Mouse (Mus musculus) retina, adult 2 months (tissue): ENCODE data around the gene Olfr1392.

ENCODE experiments used
- DNase-seq: peaks from one replicate; pipeline ENCODE4 v3.0.0-alpha.2; 2012; ENCODE audit warnings: low read depth, low spot score

The Olfr1392 gene

DNA sequence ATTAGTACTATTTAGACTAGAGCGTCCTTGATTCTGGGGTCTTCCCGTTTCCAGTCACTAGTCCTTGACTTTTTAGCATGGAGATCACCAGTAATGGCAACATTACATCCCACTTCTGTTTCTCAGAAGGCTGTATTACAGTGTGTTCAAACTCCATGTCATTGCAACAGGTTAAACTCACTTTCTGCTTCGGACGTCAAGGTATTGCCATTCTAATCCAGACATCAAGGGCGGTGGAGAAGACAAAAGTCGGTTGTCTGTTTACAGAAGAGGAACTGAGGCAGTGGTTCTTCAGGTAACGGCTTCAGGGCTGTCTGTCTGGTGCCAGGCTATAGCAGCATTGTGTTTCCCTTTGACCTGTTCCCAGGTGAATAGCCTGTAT lies 33.7 kb upstream of the Olfr1392 start:
- DNase-seq, result no peak

DNA sequence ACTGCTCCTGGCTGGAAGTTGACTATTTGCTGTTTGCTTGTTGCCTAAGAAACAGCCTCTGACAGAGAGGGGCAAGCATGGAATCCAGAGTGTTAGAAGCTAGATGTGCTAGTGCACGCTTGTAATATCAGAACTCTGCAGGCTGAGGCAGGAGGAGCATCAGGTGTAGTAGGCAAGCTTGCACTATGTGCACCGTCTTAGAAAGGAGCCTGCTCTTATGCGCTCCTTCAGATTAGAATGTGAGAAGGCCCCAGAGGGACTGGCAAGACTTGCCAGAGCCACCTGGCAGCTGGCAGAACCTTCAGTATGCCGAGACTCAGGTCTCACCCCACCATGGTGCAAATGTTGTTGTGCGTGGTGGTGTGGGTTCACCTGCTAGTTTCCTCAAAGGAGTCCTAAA lies 33.0 kb upstream of the Olfr1392 start:
- no peak for DNase-seq

- no peak for DNase-seq
These were observed 32.0 kb upstream of the Olfr1392 start for GRCm38 (mm10) chr11:49253035-49253434.

DNA sequence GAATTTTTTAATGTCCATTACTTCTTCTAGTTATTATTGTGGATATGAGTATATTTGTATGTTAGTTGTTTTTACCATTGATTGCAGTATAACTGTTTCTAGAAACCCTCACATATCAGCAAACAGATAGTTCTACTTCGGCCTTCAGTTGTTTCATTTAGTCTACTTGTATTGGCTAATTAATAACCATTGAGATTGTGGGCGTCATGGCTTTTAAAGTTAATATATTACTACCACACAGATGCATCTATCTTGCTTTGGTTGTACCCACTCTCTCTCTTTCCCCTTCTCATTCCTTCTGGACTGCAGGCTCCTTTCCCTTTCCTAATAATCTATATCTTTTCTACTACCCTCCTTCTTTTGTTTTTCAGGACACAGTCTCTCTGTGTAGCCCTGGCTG lies 25.8 kb upstream of the Olfr1392 start:
- DNase-seq, result no peak

- DNase-seq, result no peak
These were observed 25.3 kb upstream of the Olfr1392 start for GRCm38 (mm10) chr11:49259829-49260228.

- no peak for DNase-seq
These were observed 24.3 kb upstream of the Olfr1392 start for GRCm38 (mm10) chr11:49260598-49261312.

- DNase-seq, result no peak
These were observed 23.7 kb upstream of the Olfr1392 start for GRCm38 (mm10) chr11:49261313-49261855.

GRCm38 (mm10) chr11:49262286-49262685 lies 22.8 kb upstream of the Olfr1392 start:
- no peak for DNase-seq

GRCm38 (mm10) chr11:49263149-49263548 lies 21.9 kb upstream of the Olfr1392 start:
- DNase-seq, result no peak

DNA sequence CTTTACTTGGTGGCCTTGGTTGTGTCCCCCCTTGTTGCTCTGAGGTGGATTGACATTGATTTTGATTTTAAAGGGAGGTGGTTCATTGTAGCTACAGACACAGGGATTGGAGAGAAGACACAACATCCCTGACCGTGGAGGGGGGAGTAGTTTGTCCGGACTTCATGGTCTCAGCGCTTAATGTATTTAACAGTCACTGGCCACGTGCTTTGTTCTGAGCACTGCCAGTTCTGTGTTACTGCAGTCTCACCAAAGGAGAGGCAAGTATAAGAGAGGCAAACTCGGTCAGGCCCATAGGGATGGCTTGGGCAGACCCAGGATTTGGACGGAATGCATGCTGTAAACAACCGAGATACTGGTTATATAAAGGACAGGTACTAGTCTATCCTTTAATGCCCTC lies 21.0 kb upstream of the Olfr1392 start:
- no peak for DNase-seq

GRCm38 (mm10) chr11:49264622-49265021 lies 20.5 kb upstream of the Olfr1392 start:
- DNase-seq, result no peak

GRCm38 (mm10) chr11:49265101-49265500 lies 20.0 kb upstream of the Olfr1392 start:
- DNase-seq, result no peak

DNA sequence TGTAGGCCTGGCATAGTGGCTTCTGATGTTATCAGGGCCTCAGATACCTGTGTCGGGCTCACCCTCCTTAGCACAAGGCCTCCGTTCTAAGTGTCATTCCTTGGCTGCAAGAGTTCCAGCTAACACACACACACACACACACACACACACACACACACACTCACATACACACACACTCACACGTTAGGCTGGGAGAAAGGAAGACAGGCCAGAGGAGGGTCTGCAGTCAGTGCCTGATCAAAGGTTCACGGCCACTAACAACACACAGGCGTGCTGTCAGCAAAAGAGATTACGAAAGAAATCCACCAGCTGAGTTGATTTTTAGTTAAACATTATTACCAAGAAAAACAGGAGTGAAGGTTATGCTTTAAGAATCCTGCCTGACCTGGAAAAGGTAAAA lies 18.4 kb upstream of the Olfr1392 start:
- no peak for DNase-seq

- no peak for DNase-seq
These were observed 17.8 kb upstream of the Olfr1392 start for GRCm38 (mm10) chr11:49267316-49267715.

GRCm38 (mm10) chr11:49267970-49268579 lies 17.0 kb upstream of the Olfr1392 start:
- no peak for DNase-seq

DNA sequence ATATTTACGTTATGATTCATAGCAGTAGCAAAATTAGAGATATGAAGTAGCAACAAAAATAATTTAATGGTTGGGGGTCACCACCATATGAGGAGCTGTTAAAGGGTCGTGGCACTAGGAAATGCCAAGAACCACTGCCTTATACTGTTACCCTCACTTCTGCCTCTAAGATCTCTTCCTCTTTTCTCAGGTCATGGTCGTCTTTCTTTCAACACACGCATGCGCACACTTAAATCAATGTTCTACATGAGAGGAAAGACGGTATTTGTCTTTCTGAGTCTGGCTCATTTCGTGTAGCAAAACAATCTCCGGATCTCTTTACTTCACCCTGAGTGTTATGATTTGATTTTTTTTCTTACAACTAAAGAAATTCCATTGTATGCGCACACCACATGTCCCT lies 15.3 kb upstream of the Olfr1392 start:
- DNase-seq, result no peak

- DNase-seq, result no peak
These were observed 14.7 kb upstream of the Olfr1392 start for GRCm38 (mm10) chr11:49270368-49270767.

GRCm38 (mm10) chr11:49271334-49271733 lies 13.7 kb upstream of the Olfr1392 start:
- DNase-seq, result no peak

DNA sequence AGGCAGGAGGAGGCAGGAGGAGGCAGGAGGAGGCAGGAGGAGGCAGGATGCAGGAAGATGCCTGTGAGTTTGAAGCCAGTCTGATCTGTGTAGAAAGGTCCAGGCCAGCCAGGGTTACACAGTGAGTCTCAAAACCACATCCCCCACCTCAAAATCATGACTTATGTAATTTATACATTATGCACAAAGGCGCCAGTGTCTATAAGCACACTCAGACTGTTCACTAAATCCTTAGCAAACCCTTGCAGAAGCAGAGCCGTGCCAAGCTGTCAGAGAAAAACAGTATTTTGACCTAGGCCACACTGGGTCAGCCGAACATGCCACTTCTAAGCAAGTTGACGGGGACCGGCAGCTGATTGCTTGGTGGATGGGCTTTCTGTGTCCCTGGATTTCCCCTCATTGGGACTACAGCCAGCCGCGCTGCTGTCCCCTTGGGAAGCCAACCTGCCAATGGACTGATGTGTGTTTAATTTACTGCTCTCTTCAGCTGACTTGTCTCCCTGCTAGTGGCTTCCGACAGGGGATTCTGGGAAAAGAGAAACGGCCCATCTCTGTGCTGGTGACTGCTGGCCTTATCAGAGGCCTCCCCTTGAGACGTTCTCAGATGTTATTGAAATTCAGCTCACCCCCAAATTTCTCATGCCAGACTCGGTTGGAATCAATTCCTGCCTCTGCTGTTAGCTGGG lies 11.1 kb upstream of the Olfr1392 start:
- no peak for DNase-seq

DNA sequence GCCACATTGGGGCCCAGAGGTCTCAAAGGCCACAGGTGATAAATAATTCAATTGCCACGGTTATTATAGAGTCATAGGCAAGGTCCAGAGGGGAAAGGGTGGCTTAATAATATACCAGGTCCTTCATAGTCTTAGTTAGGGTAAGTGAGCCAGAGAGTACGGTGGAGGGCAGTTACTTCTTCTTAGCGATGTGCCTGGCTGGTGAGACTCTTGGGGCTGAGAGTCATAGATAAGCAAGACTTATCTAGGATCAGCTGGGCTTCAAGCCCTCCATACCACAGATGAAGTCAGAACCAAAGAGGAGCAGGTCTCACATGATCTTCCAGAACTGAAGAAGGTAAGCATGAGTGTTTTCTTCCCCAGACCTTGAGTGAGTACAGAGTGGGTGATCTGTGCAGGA lies 6.9 kb upstream of the Olfr1392 start, which contains the start of gene Olfr1393:
TSS of gene Olfr1393 (plus strand) at position 83 of the 400 bp plus-strand sequence.
- no peak for DNase-seq

DNA sequence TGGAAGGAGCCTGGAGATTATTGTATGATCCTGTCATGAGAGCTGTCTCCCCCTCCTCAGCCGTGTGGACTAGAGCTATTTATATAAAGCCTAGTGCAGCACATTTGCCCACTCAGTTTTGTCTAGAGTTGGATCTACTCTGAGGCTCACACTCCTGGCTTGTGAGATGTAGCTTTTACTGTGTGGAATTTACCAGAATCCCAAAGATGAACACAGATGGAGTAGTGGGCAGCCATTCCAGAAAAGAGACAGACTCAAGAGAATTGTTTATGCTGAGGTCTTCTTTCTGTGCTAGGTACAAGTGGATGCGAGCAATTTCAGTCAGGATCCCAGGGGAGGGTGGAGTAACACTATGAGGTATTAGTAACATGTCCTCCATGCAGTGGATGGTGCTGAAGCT lies 2.2 kb downstream of the Olfr1392 start:
- DNase-seq, result no peak

DNA sequence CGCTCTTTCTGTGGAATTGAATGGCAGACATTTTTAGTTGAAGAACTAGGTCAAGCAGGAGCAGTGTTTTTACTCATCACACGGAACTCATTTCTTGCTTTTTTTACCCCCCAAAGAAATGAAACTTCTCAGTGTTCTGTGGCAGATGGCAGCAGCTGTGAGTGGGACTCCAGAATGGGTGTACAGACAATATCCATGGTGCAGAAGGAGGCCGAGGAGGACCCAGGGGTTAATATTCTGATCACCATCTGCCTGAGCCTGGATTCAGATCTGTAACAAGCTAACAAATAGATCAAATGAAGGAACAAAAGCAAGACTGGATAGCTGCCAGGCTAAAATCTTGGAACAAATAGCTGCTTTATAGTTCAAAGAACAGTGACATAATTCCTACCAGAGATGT lies 7.7 kb downstream of the Olfr1392 start:
- no peak for DNase-seq

GRCm38 (mm10) chr11:49304441-49304840 lies 19.4 kb downstream of the Olfr1392 start, which contains the start of gene Olfr10:
TSS of gene Olfr10 (plus strand) at chr11:49304741.
- DNase-seq, result no peak
